Mouse (Mus musculus): ENCODE measurements around the gene Meiob. TPM values are rescaled to one million over a fixed set of nuclear protein-coding genes. Genes with fewer than 3 reads are reported as not detected.

The Meiob gene
- polyA plus RNA-seq, 1 experiment from 2014 or later: not detected

DNA sequence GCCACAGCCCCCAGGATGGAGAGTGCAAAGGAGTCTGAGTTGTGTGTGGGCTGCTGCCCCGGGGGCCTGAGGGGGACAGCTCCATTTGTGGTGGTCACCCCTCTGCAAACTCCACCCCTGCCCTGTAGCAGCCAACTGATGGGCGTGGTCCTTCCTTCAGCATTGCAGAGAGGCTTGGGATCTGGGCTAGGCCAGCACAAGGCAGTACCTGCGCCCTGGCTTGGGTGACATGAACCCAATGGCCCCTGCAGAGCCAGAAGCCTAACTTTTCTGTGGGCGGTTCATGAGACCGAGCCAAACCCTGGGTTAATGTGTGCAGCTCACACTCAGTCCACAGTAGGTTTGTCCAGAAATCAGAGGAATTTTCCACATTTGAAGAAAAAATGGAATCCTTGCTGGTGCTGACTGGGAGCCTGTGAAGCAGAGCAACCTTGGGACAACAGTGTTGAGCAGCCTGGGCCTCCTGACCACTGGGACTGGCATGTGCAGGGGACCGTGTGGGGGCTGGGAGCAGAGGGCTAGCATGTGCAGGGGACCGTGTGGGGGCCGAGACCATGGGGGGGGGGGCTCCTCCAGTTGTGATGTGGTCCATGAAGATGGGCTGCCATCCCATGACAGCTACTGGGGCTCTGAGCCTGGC, 53.9 kb downstream of the Meiob start:
- no peak for ATAC-seq (ENCODE audit: low FRiP score)
- no peaks in the 10 kb centered on the region for H3K27me3 ChIP-seq (ENCODE audit: control insufficient read depth, insufficient read depth, low read length)
- DNase-seq (ENCODE audit: low spot score): no peak
- no peaks in the 10 kb centered on the region for H3K4me1 ChIP-seq (replicated peaks; ENCODE audit: control insufficient read depth, insufficient read depth, low read length)
- no peak overlapping the region for H3K4me2 ChIP-seq (replicated peaks)
- H3K9ac ChIP-seq: no peak overlapping the region
- H3K4me3 ChIP-seq (replicated peaks; ENCODE audit: low read length): no peak overlapping the region
- WGBS: 86% methylated on average over 8 of the region's 8 CpGs
- H3K36me3 ChIP-seq (replicated peaks; ENCODE audit: control insufficient read depth, insufficient read depth): peaks cover 60% of the 10 kb centered on the region
- H3K27ac ChIP-seq: no peak overlapping the region
- H3K9me3 ChIP-seq (ENCODE audit: control insufficient read depth, low read length): no peaks in the 10 kb centered on the region

DNA sequence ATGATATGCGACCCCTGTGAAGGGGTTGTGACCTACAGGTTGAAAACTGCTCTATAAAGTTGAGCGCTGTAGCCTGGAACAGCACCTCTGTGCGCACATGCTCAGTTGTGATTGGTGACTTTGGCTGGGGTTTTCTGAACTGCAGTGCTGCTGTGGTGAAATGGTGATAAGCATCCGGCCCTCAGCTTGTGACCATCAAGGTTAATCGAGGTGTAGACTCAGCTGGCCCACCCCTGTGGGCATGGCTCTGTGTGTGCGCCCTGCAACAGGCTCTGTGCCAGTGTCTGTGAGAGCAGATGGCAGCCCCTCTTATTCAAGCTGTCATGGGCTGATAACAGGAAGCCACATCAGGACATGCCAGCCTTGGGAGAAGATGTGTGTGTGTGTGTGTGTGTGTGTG, 54.9 kb downstream of the Meiob start:
- H3K4me3 ChIP-seq (replicated peaks; ENCODE audit: low read length): no peak overlapping the region
- no peak overlapping the region for H3K4me2 ChIP-seq (replicated peaks)
- H3K27me3 ChIP-seq (ENCODE audit: control insufficient read depth, insufficient read depth, low read length): no peaks in the 10 kb centered on the region
- H3K9ac ChIP-seq: no peak overlapping the region
- H3K36me3 ChIP-seq (replicated peaks; ENCODE audit: control insufficient read depth, insufficient read depth): peaks cover 58% of the 10 kb centered on the region
- 86% methylated on average over 6 of the region's 6 CpGs for WGBS
- DNase-seq (ENCODE audit: low spot score): no peak
- ATAC-seq (ENCODE audit: low FRiP score): no peak; the same call in 1 of the 2 replicates
- no peak overlapping the region for H3K27ac ChIP-seq
- no peaks in the 10 kb centered on the region for H3K9me3 ChIP-seq (ENCODE audit: control insufficient read depth, low read length)
- no peaks in the 10 kb centered on the region for H3K4me1 ChIP-seq (replicated peaks; ENCODE audit: control insufficient read depth, insufficient read depth, low read length)

DNA sequence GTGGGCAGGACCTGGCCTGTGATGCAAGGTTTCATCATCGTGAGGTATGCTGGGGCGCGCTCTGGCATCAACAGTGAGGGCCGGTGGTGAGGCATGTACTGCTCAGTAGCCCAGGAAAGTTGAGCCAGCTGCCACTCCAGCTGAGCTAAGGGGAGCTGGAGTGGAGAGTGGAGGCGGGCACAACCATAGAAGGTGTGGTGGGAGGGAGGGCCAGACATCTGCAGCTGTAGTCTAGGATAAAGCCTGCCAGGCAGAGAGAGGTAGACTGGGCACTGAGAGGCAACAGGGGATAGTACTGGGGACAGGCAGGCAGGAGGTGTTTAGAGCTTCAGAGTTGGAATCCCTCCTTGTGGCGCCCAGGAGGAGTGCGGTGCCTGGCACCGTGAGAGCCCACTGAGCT, 56.0 kb downstream of the Meiob start:
- no peak overlapping the region for H3K4me2 ChIP-seq (replicated peaks)
- no peak overlapping the region for H3K4me3 ChIP-seq (replicated peaks; ENCODE audit: low read length)
- WGBS: 94% methylated on average over 8 of the region's 8 CpGs
- no peaks in the 10 kb centered on the region for H3K27me3 ChIP-seq (ENCODE audit: control insufficient read depth, insufficient read depth, low read length)
- peaks cover 57% of the 10 kb centered on the region for H3K36me3 ChIP-seq (replicated peaks; ENCODE audit: control insufficient read depth, insufficient read depth)
- H3K27ac ChIP-seq: no peak overlapping the region
- H3K9me3 ChIP-seq (ENCODE audit: control insufficient read depth, low read length): no peaks in the 10 kb centered on the region
- no peak overlapping the region for H3K9ac ChIP-seq
- no peak for ATAC-seq (ENCODE audit: low FRiP score)
- no peaks in the 10 kb centered on the region for H3K4me1 ChIP-seq (replicated peaks; ENCODE audit: control insufficient read depth, insufficient read depth, low read length)
- DNase-seq (ENCODE audit: low spot score): no peak

DNA sequence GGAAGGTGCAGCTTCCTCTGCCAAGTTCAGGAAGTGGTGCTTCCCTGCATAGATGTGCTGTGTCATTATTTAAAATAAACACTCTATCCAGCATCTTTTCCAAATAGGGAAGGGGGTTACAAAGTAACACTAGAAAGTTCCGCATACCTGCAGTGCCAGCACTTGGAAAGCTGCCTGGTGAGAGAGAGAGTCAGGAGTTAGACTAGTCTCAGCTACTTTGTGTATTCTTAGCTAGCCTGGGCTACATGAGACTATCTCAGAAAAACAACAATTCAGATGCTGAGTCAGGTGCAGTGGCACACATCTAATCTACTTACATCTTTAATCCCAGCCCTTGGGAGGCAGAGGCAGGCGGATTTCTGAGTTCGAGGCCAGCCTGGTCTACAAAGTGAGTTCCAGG, 57.7 kb downstream of the Meiob start:
- Histone ChIP-seq H3K4me3 (replicated peaks; ENCODE audit: low read length) (no peak overlapping the region), H3K4me2 (replicated peaks) (no peak overlapping the region), H3K9ac (no peak overlapping the region), H3K27ac (no peak overlapping the region), H3K36me3 (replicated peaks; ENCODE audit: control insufficient read depth, insufficient read depth) (peaks cover 53% of the 10 kb centered on the region), H3K4me1 (replicated peaks; ENCODE audit: control insufficient read depth, insufficient read depth, low read length) (no peaks in the 10 kb centered on the region), H3K27me3 (ENCODE audit: control insufficient read depth, insufficient read depth, low read length) (no peaks in the 10 kb centered on the region), H3K9me3 (ENCODE audit: control insufficient read depth, low read length) (no peaks in the 10 kb centered on the region)
- no peak for ATAC-seq (ENCODE audit: low FRiP score)
- WGBS: 92% methylated on average over 3 of the region's 3 CpGs
- DNase-seq (ENCODE audit: low spot score): no peak

DNA sequence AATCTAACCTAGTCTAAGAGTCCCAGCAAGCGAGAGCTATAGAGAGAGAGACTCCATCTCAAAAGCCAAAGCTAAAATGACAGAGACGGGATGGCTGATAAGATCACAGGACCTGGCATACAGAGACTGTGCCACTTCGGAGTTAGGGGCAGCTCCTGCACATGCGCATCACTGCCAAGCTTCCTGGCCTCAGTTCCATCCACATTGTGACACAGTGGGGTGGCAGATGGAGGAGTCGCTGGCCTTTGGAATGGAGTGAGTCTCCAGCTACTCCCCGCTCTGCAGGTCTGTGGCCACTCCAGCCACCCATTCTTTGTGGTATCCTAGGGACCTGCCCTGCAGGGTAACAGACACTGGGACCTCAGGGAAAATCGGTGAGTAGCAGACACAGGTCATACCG, 61.7 kb downstream of the Meiob start, which contains the start of gene Igfals:
Igfals (plus strand) TSS at position 222 of the 400 bp plus-strand sequence.
- no peak within 1 kb of the TSS for H3K4me3 ChIP-seq (replicated peaks; ENCODE audit: low read length)
- no peaks in the 10 kb centered on the region for H3K9me3 ChIP-seq (ENCODE audit: control insufficient read depth, low read length)
- ATAC-seq (ENCODE audit: low FRiP score) (no peak), DNase-seq (ENCODE audit: low spot score) (no peak)
- H3K4me1 ChIP-seq (replicated peaks; ENCODE audit: control insufficient read depth, insufficient read depth, low read length): no peaks in the 10 kb centered on the region
- no peak within 1 kb of the TSS for H3K27ac ChIP-seq
- peaks cover 43% of the 10 kb centered on the region for H3K36me3 ChIP-seq (replicated peaks; ENCODE audit: control insufficient read depth, insufficient read depth)
- WGBS: 90% methylated on average over 8 of the region's 8 CpGs
- no peak within 1 kb of the TSS for H3K4me2 ChIP-seq (replicated peaks)
- H3K9ac ChIP-seq: no peak within 1 kb of the TSS
- no peaks in the 10 kb centered on the region for H3K27me3 ChIP-seq (ENCODE audit: control insufficient read depth, insufficient read depth, low read length)

DNA sequence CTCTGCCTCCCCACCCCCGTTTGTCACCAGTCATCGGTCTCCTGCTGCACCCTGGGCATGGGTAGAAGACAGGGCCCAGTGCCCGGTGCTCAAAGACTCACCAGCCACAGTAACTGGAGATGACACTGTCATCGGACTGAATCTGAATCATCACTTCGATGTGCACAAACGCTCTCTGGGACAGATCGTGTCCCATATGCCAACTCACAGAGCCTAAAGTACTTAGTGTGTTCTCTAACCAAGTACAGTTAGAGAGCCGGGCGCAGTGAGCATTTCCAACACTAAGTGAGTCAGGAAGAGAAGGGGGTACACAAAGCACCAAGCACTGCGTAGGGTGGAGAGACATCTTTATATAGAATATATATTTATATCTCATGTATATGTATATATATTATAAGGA, 63.8 kb downstream of the Meiob start:
- Histone ChIP-seq H3K4me3 (replicated peaks; ENCODE audit: low read length) (no peak overlapping the region), H3K27ac (no peak overlapping the region), H3K9ac (no peak overlapping the region), H3K4me1 (replicated peaks; ENCODE audit: control insufficient read depth, insufficient read depth, low read length) (no peaks in the 10 kb centered on the region), H3K36me3 (replicated peaks; ENCODE audit: control insufficient read depth, insufficient read depth) (peaks cover 22% of the 10 kb centered on the region), H3K27me3 (ENCODE audit: control insufficient read depth, insufficient read depth, low read length) (no peaks in the 10 kb centered on the region), H3K4me2 (replicated peaks) (no peak overlapping the region), H3K9me3 (ENCODE audit: control insufficient read depth, low read length) (no peaks in the 10 kb centered on the region)
- DNase-seq (ENCODE audit: low spot score): no peak
- 91% methylated on average over 10 of the region's 10 CpGs for WGBS
- ATAC-seq (ENCODE audit: low FRiP score): no peak

DNA sequence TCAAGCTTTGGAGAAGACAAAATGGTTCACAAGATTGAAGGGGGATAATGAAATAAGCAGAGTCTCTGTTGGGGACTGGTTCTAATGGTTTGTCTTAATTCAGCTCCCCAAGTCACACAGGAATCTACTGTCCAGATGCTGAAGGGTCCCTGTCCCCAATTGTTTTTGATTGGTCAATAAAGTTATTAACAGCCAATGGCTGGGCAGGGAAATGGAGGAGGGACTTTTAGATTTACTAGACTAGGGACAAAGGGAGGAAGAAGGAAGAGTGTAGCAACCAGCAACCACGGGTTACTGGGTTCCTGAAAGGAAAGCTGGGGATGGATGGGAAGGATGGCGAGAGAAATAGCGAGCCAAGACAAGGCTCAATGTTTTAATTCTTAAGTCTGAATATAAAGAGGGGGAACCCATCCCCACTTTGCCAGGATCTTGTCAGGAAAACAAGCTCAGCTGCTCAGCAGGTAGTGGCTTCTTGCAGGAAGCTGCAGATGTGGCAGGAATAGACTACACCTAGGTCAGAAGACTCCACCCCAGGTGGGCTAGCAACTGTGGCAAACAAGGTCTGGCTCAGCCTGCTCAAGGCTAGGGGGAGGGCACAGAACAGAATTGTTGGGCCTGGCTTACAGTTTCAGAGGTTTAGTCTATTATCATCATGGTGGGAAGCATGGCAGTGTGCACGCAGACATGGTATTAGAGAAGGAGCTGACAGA, 69.8 kb downstream of the Meiob start:
- Histone ChIP-seq H3K27ac (no peak overlapping the region), H3K4me1 (replicated peaks; ENCODE audit: control insufficient read depth, insufficient read depth, low read length) (no peaks in the 10 kb centered on the region), H3K27me3 (ENCODE audit: control insufficient read depth, insufficient read depth, low read length) (no peaks in the 10 kb centered on the region), H3K36me3 (replicated peaks; ENCODE audit: control insufficient read depth, insufficient read depth) (no peaks in the 10 kb centered on the region), H3K4me2 (replicated peaks) (no peak overlapping the region), H3K4me3 (replicated peaks; ENCODE audit: low read length) (no peak overlapping the region), H3K9me3 (ENCODE audit: control insufficient read depth, low read length) (no peaks in the 10 kb centered on the region), H3K9ac (no peak overlapping the region)
- 50% methylated on average over 4 of the region's 4 CpGs for WGBS
- no peak for ATAC-seq (ENCODE audit: low FRiP score)
- no peak for DNase-seq (ENCODE audit: low spot score)

DNA sequence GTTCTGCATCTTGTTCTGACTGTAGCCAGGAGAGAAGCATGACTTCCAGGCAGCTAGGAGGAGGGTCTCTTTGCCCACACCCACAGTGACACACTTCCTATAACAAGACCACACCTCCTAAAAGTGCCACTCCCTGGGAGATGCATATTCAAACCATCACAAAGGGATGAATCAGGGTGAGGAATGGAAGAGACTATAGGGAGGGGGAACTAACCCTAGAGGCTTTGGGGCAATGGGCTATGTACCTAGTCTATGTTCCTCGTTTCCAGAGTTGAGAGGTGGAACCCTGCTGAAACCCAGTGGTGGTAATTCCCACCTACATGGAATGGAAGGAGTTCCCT, 70.3 kb downstream of the Meiob start:
- no peak overlapping the region for H3K27ac ChIP-seq
- no peaks in the 10 kb centered on the region for H3K27me3 ChIP-seq (ENCODE audit: control insufficient read depth, insufficient read depth, low read length)
- no peak for ATAC-seq (ENCODE audit: low FRiP score)
- H3K4me2 ChIP-seq (replicated peaks): no peak overlapping the region
- no peaks in the 10 kb centered on the region for H3K4me1 ChIP-seq (replicated peaks; ENCODE audit: control insufficient read depth, insufficient read depth, low read length)
- no peaks in the 10 kb centered on the region for H3K36me3 ChIP-seq (replicated peaks; ENCODE audit: control insufficient read depth, insufficient read depth)
- no peak for DNase-seq (ENCODE audit: low spot score)
- H3K9ac ChIP-seq: no peak overlapping the region
- H3K9me3 ChIP-seq (ENCODE audit: control insufficient read depth, low read length): no peaks in the 10 kb centered on the region
- H3K4me3 ChIP-seq (replicated peaks; ENCODE audit: low read length): no peak overlapping the region
- 55% methylated on average over 1 of the region's 1 CpGs for WGBS

DNA sequence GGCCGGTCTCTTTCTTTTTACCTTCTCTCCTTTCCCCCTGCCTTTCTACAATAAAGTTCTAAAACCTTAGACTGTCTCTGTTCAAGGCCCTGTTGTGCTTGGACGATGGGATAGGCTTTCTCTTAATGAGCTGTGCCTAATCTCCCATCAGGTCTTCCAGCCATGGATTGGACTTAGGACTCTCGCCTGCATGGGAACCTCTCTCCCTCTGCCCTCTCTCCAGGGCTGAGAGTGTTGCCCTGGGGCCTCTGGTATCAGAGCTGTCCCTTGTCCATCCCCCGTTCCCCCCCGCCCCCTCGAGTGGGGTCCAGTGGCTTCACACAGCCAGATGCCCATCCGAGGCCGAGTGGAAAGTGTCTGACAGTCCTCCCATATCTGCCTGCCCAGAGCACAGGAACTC, 70.9 kb downstream of the Meiob start:
- no peak overlapping the region for H3K4me2 ChIP-seq (replicated peaks)
- no peak for ATAC-seq (ENCODE audit: low FRiP score)
- 88% methylated on average over 8 of the region's 8 CpGs for WGBS

More for the DNA sequence above, 70.9 kb downstream of the Meiob start:
- H3K36me3 ChIP-seq (replicated peaks; ENCODE audit: control insufficient read depth, insufficient read depth): no peaks in the 10 kb centered on the region
- no peak overlapping the region for H3K9ac ChIP-seq
- H3K27me3 ChIP-seq (ENCODE audit: control insufficient read depth, insufficient read depth, low read length): no peaks in the 10 kb centered on the region
- H3K4me3 ChIP-seq (replicated peaks; ENCODE audit: low read length): no peak overlapping the region
- no peaks in the 10 kb centered on the region for H3K4me1 ChIP-seq (replicated peaks; ENCODE audit: control insufficient read depth, insufficient read depth, low read length)
- no peaks in the 10 kb centered on the region for H3K9me3 ChIP-seq (ENCODE audit: control insufficient read depth, low read length)
- no peak for DNase-seq (ENCODE audit: low spot score)
- no peak overlapping the region for H3K27ac ChIP-seq
